Mouse (Mus musculus) ES-Bruce4 (cell line): ENCODE data around the gene Rapgef1.

Experiments used
- CTCF ChIP-seq: IDR thresholded peaks from one replicate; pipeline ENCODE4 v1.8.1; 2011; ENCODE audit warnings: low read depth, low read length
- POLR2A ChIP-seq: IDR thresholded peaks from one replicate; pipeline ENCODE4 v1.8.1; 2011; ENCODE audit warnings: low read length; ENCODE audit not compliant: insufficient read depth

DNA sequence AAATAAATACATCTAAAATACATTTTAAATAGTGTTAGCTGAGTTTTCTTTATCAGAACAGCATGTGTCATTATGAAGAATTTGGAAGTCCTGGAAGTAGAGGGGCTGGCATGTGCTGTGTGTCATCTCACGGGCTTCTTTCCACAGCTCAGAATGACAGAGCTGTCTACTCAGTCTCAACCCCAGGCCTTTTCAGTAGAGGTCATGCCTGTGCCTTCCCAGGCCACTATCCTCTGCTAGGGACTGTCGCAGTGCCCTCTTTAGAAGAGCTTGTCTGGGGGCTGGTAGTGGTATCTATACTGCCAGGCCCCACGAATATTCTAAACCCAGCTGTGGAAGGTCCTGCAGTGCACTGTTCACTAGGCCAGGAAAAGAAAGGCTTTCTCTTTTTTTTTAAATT, 2.1 kb downstream of the Rapgef1 start:
- TF ChIP-seq CTCF, result no peak
- no peak for TF ChIP-seq POLR2A
